Mouse (Mus musculus): ENCODE results near the gene Ctsa. TPM values are rescaled to one million over a fixed set of nuclear protein-coding genes. Genes with fewer than 3 reads are reported as not detected.
"Not testable (repeated sequence)": the region's sequence is repeated elsewhere in the genome, so short reads cannot be mapped to it uniquely, and the experiment has no call there.

Ctsa gene
- total RNA-seq, 2 experiments from 2014 or later = 75.0 to 82.3 TPM

- DNase-seq (ENCODE audit: low spot score in 2 of 2) = no peak
These were observed 13.1 kb downstream of the Ctsa start for GRCm38 (mm10) chr2:164845782-164846181.

DNA sequence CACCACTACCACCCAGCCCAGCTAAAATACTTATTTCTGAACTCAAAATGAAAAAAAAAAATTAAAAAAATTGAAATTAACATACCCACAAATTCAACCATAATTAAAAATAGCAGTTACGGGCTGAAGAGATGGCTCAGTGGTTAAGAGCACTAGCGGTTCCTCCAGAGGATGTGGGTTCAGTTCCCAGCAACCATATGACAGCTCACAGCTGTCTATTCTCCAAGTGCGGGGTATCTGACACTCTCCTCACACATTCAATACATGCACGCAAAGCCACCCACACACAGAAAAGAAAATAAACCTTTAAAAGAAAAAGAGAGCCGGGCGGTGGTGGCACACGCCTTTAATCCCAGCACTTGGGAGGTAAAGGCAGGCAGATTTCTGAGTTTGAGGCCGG lies 17.4 kb downstream of the Ctsa start:
- no peak for DNase-seq (ENCODE audit: low spot score in 2 of 2)

DNA sequence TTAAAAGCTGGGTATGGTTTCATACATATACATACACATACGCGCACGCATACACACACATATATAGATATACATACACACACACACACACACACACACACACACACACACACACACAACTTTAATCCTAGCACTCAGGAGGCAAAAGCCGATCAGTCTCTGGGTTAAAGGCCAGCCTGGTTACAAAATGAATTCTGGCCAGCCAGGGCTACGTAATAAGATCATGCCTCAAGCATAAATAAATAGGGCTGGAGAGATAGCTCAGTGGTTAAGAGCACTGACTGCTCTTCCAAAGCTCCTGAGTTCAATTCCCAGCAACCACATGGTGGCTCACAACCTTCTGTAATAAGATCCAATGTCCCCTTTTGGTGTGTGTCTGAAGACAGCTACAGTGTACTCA lies 22.9 kb downstream of the Ctsa start:
- DNase-seq (ENCODE audit: low spot score in 2 of 2) = not testable (repeated sequence)

DNA sequence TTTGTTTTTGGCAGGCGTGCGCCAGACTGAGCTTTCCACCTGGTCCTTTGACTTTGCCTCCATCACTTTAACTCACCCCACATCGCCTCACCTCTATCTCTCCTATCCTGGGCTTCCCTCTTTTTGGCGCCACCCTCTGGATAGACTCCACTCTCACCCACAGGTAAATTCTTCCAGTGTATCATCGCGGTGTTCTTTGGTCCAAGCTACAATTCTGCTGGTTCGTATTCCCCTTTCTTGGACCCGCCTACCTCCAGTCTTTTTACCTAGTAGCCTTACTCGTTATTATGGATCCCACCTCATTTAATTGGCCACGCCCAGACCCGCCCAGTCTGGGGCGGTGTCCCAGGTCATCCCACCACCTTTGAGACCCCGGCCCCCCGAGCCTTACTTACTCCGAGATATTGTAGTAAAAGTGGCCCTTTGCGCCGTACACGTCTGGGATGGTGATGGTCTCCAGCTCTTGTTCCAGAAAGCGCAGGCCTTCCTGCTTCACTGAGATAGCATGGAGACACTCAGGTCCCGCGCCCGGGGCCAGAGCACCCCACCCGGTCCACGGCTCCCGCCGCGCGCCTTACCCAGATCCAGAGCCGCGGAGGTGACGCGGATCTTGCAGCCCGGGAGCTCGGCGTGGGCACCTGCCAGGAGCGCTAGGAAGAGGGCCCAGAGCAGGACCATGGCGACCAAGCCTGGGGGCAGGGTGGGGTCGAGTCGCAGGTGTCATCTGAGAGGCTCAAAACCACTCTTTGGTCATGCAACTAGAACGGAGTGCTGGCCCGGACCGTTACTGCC lies 23.8 kb downstream of the Ctsa start:
- no peak for DNase-seq (ENCODE audit: low spot score in 2 of 2)

DNA sequence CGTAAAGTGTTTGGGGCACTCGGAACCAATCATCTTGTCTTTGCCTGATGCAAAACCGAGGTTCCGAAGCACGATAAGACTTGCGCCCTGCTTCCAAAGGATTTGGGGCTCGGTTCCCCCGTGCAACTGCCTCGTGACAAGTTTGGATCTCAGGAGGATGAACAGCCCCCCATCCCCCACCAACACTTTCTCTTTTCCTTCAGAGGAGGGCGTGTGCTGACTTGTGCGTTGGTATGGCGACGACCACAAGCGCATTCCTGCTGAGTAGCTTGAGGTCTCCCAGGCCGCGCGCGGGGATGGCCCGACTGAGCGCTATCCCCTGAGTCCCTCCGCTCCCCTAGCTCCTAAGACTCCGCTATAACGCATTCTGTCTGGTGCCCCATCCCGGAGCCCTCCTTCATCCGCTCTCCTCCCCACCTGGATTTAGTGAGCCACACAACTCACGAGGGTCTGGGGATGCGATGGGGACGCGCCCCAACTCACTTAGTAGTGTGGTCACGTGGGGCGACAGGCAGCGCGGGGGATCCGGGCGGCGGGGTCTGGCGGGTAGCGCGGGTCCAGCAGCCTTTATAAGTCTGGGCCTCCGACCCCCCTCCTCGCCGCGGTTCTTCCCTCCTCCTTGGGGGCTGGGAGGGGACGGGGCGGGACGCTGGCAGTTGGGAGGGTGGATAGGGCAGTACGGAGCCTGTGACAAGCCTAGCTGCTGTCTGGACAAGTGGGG lies 24.6 kb downstream of the Ctsa start, which contains the start of gene Pltp:
Gene Pltp (minus strand): TSS at position 611 of the 721 bp plus-strand sequence.
- peak in 1 of 2 experiments; percentile 45 for DNase-seq (ENCODE audit: low spot score in 2 of 2)

- no peak for DNase-seq (ENCODE audit: low spot score in 2 of 2)
These were observed 25.3 kb downstream of the Ctsa start for GRCm38 (mm10) chr2:164857842-164858553.

DNA sequence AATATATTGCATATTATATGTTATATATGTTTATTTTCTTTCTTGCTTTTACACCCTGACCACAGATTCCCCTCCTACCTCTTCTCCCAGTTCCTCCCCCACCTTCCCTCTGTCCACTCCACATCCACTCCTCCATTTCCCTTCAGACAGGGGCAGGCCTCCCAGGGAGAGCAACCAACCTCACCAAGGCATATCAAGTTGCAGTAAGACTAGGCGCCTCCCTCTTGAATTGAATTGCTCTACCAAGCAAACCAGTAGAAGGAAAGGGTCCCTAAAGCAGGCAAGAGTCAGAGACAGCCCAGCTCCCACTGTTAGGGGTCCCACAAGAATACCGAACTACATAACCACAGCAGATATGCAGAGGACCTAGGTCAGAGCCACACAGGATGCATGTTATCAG lies 26.5 kb downstream of the Ctsa start:
- DNase-seq (ENCODE audit: low spot score in 2 of 2) = no peak

DNA sequence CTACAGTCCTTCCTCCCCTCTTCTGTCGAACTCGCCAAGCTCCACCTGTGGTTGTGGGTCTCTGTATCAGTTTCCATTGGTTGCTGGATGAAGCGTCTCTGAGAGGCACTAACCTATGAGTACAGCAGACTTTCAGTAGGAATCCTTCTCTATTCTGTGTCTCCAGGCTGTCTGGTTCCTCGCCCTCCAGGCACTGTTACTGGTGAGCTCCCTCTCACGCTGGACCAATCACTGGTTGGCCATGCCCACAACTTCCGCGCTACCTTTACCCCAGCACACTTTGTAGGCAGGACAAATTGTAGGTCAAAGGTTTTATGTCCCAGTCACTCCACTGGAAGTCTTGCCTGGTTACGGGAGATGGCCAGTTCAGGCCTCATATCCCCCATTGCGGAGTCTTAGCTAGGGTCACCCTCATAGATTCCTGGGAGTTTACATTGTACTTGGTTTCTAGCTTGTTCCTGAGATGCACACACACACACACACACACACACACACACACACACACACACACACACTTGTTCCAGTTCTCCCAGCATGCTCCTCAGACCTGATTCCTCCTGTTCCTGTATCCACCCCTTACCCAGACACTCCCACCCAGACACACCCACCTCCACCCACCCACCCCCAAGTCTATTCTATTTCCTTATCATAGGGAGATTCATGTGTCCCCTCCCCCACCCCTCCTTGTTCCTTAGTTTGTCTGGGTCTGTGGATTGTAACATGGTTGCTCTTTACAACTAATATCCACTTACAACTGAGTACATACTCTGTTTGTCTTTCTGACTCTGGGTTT lies 27.2 kb downstream of the Ctsa start:
- no peak for DNase-seq (ENCODE audit: low spot score in 2 of 2)

GRCm38 (mm10) chr2:164861094-164861493 lies 28.4 kb downstream of the Ctsa start:
- DNase-seq (ENCODE audit: low spot score in 2 of 2) = no peak

DNA sequence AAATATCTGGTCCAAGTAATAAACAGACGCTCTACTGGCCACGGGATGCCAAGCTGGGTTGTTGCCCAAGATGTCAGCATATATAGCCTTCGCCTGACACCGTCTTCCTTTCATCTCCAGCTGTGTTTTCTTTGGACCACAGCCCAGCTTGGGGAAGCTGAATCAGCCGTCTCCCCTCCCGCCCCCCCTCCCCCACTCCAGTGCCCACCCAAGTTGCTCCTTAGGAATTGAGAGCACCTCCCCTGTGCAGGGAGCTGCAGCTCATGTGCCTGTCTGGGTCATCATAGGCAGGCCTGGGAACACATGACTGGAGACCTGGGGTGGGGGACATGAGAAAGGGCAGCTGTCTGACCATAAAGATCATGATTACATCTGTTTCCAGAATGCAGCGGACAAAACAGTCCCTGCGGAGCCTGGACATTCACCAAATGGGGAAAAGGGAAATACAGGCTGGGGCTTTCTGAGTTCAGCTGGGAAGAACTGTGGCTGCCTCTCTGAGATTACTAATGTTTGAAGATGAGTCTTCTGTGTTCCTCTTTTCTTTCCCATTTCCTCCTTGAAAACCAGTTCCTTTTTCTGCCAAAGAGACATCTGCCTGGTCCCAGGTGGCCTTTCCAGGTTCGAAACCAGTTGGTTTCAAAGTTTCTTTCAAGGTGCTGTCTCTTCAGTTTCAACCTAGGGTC lies 29.6 kb downstream of the Ctsa start:
- peak in 1 of 2 experiments; percentile 73 for DNase-seq (ENCODE audit: low spot score in 2 of 2)

DNA sequence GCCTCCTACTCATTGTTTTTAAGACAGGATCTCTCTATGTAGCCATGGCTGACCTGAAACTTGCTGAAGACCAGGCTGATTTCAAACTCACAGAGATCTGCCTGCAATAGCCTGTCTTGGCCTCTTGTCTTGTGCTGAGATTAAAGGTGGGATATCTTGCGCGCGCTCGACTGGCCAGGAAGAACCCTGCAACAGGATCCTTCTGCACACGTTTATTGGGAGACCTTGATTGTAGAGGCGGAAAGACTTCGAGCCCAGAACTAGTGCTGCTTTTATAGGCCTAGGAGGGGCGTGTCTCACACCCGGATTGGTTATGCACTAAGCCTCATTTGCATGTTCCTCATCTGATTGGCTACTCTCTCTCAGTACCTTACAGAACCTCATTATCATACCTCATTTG lies 30.7 kb downstream of the Ctsa start:
- DNase-seq (ENCODE audit: low spot score in 2 of 2) = not testable (repeated sequence)

- DNase-seq (ENCODE audit: low spot score in 2 of 2) = no peak
These were observed 31.9 kb downstream of the Ctsa start for GRCm38 (mm10) chr2:164864593-164864992.

GRCm38 (mm10) chr2:164866741-164867551 lies 34.3 kb downstream of the Ctsa start:
- peak in 1 of 2 experiments; percentile 60 for DNase-seq (ENCODE audit: low spot score in 2 of 2)

- DNase-seq (ENCODE audit: low spot score in 2 of 2) = no peak
These were observed 34.9 kb downstream of the Ctsa start for GRCm38 (mm10) chr2:164867566-164867965.

DNA sequence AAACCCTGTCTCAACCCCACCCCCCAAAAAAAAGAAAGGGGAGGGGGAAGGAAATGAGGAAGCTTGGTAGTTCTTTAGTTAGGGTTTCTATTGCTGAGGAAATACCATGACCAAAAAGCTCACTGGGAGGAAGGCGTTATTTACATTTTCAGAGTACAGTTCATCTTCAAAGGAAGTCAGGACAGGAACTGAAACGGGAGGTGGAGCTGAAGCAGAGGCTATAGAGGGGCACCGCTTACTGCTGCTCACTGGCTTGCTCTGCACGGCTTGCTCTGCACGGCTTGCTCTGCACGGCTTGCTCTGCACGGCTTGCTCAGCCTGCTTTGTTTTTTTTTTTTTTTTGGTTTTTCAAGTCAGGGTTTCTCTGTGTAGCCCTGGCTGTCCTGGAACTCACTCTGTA lies 35.8 kb downstream of the Ctsa start:
- no peak for DNase-seq (ENCODE audit: low spot score in 2 of 2)

DNA sequence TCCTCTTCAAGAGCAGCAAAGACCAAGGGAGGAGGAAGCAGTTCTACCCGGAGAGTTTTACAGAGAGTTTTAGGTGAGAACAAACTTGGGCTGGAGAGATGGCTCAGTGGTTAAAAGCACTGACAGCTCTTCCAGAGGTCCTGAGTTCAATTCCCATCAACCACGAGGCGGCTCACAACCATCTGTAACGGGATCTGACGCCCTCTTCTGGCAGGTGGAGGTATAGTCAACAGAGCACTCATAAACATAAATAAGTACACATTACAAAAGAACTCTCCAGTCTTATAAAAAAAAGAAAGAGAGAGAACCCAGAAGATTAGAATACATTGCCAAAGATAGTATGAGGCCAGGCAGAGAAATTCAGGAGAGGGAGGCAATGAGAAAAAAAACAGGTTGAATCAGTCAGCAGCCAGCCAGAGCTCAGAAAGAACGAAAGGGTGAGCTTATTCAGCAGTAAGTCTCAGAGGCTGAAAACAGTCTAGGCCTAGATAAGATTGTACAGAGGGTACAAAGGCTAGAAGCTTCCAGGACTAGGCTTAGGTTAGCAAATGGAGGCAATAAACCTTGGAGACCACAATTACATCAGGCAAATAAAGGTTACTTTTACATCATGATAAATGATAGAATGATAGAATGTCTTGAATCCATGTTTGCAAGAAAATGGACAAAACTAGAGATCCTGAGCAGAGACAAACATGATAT lies 39.1 kb downstream of the Ctsa start:
- DNase-seq (ENCODE audit: low spot score in 2 of 2) = no peak

GRCm38 (mm10) chr2:164873621-164874020 lies 40.9 kb downstream of the Ctsa start:
- DNase-seq (ENCODE audit: low spot score in 2 of 2) = no peak

GRCm38 (mm10) chr2:164874239-164874769 lies 41.6 kb downstream of the Ctsa start:
- peak in 1 of 2 experiments; percentile 29 for DNase-seq (ENCODE audit: low spot score in 2 of 2)

DNA sequence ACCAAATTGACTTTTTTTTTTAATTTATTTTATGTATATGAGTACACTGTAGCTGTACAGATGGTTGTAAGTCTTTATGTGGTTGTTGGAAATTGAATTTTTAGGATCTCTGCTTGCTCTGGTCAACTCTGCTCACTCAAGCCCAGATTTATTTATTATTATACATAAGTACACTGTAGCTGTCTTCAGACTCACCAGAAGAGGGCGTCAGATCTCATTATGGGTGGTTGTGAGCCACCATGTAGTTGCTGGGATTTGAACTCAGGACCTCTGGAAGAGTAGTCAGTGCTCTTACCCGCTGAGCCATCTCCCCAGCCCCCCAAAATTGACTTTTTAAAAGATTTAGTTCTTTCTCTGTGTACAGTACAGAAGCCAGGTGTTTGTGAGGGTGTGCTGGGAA lies 43.0 kb downstream of the Ctsa start:
- not testable (repeated sequence) for DNase-seq (ENCODE audit: low spot score in 2 of 2)
